Mouse (Mus musculus) kidney, adult 9 months (tissue): ENCODE measurements around the gene Palm3.
"Not testable (repeated sequence)": the region's sequence is repeated elsewhere in the genome, so short reads cannot be mapped to it uniquely, and the experiment has no call there.

ENCODE experiments used
- DNase-seq: peaks from one replicate; pipeline ENCODE4 v3.0.0; 2022

The Palm3 gene

DNA sequence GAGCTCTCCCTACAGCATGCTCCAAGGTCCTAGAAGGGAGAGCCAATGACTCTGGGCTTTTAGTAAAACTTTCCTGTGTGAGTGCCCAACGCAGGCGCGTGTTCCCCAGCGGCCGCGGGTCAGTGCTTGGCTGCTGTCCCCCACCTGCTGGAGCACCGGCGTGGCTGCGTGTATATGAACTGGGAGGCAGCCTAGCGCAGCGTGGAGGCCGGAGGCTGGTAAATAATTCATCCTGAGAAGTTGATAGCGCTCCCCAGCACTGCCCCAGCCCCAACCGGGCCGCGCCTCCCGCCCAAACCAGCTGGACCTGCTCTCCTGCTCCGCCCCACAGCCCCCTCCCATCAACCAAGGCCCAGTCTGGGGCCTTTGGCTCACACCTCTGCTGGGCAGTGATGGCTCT lies at the start of gene Palm3:
TSS of gene Palm3 (plus strand) at position 376 of the 400 bp plus-strand sequence.
- DNase-seq = peak; percentile 85

DNA sequence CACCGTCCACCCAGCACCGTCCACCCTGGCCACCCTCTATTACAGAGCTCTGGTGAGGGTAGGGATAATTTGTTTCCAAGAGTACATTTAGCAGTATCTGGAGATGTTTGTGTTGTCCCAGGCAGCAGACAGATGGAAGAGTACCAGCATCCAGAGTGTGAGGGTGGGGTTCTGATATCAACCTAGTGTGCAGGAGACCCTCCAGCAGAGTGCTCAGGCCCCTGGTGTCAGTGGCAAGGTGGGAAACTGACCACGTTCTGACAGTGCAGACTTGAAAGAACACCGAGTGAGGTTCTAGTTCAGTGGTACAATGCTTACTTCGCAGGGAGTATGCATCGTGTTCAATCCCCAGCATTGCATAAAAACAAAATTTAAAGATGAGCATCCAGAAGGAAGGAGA lies 49.6 kb upstream of the Palm3 start:
- no peak for DNase-seq

DNA sequence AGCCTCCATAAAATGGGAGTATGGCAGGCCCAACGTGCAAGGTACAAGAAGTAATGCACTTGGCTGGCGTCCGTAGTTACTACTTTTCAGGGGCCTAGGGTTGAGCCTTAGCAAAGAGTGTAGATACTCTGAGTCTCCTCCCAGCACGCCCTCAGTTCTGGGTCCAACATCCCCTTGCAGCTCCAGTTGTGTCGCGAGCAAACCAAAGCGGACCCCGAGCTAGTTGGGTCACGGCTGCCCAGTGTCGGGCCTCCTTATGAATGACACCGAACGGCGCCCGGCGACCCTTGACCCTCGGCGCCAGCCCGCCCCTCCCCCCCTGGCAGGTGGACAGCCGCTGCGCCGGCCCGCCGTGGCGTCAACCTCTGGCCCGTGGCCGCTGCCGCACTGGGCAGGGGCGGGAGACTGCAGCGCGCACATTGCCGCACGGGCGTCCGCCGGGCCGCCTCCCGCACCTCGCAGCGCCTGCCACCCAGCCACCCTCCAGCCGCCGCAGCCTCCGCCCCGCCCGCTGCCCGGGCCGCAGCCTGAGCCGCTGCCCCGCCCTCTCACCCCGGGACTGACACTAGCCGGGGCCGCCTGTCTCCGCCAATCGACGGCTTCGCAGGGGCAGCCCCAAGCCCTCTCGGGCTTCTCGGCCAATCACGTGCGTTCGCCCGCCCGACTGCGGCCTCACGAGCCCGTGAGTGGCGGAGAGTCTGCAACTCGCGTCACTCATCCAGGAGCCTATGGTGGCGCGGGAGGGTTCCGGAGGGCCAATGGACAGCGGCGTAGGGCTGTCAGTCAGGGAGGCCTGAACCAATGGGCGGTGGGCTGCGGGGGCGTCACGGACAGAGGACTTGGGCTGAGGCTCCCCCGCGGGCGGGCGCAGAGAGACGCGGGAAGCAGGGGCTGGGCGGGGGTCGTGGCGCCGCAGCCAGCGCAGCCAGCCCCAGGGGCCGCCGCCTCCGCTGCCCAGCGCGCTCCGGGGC lies 48.8 kb upstream of the Palm3 start, which contains the start of gene Prkaca:
TSS of gene Prkaca (plus strand) at position 844 of the 971 bp plus-strand sequence.
- peak; percentile 99 for DNase-seq

DNA sequence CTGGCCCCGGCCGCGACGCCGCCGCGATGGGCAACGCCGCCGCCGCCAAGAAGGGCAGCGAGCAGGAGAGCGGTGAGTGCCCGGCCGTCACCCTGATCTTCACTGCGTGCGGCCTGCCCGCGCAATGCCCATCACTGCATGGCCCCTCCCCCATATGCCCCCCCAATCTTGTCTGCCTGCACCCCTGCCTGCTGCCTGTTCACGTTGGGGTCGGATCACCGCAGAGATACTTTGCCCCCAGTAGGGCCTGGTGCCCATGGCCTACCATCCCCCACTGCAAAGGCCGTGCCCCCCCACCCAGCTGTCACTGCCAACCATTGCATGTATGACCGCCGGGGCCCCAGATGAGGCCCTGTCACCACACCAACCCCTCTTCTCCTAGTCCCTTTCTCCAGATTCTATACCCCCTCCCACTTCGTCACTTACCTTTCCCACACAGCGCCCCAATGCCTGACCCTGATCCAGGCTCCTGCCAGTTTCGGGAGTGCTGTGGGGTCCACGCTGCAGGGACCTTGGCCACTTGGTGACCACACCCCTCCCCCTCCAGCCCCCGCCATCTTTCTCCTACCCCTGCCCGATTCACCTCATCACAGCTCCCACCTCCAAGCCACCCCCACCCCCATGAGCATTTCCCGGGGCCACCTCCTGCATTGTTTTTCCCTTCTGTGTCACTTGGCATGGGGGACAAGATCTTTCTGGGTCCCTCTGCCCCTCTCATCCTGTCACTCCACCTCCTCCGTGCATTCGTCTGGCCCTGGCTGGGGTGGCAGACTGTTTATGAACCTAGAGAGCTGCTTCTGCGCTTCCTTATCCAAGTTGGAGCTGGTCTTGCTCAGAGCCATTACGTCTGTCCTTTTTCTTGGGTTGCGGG lies 47.9 kb upstream of the Palm3 start:
- no peak for DNase-seq

GRCm38 (mm10) chr8:83974521-83974920 lies 46.8 kb upstream of the Palm3 start:
- DNase-seq = no peak

GRCm38 (mm10) chr8:83976101-83976630 lies 45.1 kb upstream of the Palm3 start:
- DNase-seq = peak; percentile 57

GRCm38 (mm10) chr8:83976779-83977350 lies 44.4 kb upstream of the Palm3 start:
- DNase-seq = no peak

DNA sequence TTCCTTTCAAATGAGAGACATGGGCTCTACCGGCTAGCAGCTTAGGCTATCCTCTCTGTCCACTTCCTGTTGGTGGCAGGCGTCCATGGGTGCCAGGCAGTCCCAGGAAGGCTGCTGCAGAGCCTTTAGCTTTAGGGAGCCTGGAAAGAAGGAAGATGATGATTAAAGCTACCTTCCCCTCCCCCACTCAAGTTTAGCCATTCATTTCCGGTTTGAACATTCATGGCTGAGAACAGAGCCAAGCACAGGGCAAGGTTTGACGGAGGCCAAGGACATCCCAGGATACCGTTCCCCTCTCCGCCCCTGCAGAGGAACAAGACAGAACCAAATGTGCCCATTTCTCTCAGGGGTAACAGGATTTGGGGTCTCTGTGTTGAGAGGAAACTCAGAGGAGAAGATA lies 43.6 kb upstream of the Palm3 start:
- DNase-seq = peak; percentile 69

DNA sequence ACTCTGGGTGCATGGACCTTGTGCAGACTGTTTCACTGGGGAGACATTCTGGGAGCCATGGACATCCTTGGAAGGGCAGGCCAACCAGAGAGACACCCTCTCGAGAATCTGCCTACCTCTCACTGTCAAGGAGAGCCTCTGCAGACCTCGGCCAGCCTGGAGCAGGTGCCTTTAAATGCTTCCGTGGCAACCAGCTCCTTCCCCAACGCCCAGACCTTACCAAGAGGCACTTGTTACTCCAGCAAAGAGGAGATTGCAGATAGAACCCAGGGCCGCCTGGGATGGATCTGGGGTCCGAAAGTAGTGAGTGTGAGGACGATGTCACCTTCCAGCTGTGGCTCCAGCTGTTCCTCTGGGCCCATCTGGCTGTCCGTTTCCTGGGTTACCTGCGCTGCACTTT lies 43.1 kb upstream of the Palm3 start:
- no peak for DNase-seq

GRCm38 (mm10) chr8:83980250-83980649 lies 41.0 kb upstream of the Palm3 start:
- no peak for DNase-seq

DNA sequence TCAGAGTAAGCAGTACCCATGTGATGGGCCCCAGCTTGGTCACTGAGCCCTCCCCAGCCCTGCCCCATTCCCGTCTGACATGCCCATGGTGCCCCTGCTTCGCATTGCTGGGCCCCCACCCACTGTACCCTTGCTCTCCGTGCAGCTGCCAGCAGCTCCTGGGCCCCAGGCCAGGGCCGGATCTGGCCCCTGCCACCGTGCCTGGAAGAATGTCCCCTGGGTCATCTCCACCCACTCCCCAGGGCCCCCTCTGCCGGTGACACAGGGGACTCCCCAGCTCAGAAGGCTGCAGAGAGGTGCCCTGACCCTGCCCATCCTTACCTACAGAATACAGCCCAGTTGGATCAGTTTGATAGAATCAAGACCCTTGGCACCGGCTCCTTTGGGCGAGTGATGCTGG lies 40.4 kb upstream of the Palm3 start:
- DNase-seq = no peak

DNA sequence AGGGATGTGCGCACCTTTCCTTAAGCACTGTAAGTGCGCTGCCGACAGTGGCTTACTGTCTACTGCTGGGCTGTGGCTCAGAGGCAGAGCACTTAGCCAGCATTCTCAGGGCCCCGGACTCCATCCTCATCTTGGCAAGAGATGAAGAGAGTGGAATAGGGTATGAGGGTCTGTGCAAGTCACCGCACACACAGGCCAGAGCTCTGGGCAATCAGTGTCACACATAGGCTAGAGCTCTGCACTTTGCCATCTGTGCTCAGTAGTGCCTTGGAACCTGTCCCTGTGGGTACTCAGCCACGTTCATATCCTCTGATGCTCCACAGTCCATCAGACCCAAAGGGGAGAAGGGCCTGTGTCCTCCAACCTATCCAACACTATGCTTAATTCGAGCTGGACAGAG lies 39.7 kb upstream of the Palm3 start:
- DNase-seq = no peak

GRCm38 (mm10) chr8:83982449-83982848 lies 38.8 kb upstream of the Palm3 start:
- no peak for DNase-seq

DNA sequence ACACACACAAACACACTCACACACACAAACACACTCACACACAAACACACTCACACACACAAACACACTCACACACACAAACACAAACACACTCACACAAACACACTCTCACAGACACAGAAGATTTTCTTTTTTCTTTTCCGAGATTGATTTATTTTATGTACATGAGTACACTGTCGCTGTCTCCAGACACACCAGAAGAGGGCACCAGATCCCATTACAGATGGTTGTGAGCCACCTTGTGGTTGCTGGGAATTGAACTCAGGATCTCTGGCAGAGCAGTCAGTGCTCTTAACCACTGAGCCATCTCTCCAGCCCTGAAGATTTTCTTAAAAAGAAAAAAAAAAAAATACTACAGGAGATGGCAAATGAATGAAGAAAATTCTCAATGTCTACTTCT lies 38.0 kb upstream of the Palm3 start:
- DNase-seq = not testable (repeated sequence)

DNA sequence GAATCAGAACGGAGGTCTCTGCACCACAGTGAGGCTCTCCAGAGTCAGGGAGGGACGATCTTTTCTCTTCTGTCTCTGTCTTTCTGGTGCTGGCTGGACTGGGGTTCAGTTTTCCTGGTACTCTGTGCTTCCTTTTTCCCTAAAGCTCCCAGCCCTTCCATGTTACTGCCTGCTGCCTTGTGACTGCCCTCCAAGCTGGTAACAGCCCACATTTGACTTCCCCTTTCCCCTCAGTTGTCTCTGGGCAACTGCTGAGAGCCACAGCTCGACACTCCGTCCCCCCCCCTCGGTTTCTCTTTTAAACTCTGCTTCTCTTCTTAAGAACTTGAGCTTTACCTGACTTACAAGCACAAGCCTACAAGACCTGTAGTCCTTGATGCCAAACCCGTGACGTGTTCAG lies 32.0 kb upstream of the Palm3 start:
- DNase-seq = no peak

- no peak for DNase-seq
These were observed 31.1 kb upstream of the Palm3 start for GRCm38 (mm10) chr8:83990170-83990569.

GRCm38 (mm10) chr8:83992488-83992887 lies 28.8 kb upstream of the Palm3 start:
- DNase-seq = no peak

DNA sequence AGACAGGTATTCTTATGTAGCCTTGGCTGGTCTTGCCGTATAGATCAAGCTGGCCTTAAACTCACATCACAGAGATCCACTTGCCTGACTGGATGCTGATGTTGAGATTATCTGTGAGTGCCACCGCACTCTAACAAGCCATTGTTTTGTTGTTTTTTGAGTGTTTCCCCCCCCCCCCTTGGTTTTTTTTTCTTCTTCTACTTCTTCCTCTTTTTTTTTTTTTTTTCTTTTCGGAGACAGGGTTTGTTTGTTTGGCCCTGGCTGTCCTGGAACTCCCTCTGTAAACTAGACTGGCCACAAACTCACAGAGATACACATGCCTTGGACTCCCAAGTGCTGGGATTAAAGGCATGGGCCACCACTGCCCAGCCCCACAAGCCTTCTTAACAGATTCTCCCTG lies 27.2 kb upstream of the Palm3 start:
- DNase-seq = peak; percentile 11

DNA sequence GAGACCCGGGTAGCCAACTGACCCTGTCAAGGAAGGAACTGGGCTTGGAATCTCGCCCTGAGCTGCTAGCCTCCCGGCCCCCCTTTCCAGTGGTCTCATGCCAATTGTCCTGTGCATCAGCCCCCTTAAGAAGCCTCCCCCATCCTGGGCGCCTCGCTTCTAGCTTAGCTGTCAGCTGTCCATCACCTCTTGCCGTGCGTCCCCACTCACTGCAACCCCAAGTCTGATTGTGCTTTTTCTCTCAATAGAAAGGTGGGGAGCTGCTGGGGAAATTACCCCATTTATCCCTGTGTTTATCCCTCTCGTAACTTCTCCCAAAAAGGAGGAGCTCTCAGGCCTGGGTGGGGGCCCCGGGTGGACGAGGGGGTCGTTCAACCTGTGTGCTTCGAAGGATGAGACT lies 25.3 kb upstream of the Palm3 start:
- DNase-seq = peak; percentile 40

- DNase-seq = peak; percentile 83
These were observed 24.4 kb upstream of the Palm3 start for GRCm38 (mm10) chr8:83996567-83997505.

GRCm38 (mm10) chr8:83997511-83998141 lies 23.6 kb upstream of the Palm3 start, which contains the start of gene Samd1:
Samd1 (plus strand) TSS chr8:83997672.
- DNase-seq = peak; percentile 41
